Mouse (Mus musculus): ENCODE measurements around the gene Gpr68.

Gpr68 gene

GRCm38 (mm10) chr12:100909765-100910164 lies 1.8 kb upstream of the Gpr68 start:
- no peak for DNase-seq

GRCm38 (mm10) chr12:100908298-100909034 lies 468 bp upstream of the Gpr68 start:
- DNase-seq = no peak

- peak; percentile 35 for DNase-seq
Measured at GRCm38 (mm10) chr12:100906861-100907260, 1.1 kb downstream of the Gpr68 start.

GRCm38 (mm10) chr12:100903761-100904160 lies 4.2 kb downstream of the Gpr68 start:
- DNase-seq = peak; percentile 69

- DNase-seq = no peak
Measured at GRCm38 (mm10) chr12:100901386-100901785, 6.6 kb downstream of the Gpr68 start.

GRCm38 (mm10) chr12:100900901-100901300 lies 7.1 kb downstream of the Gpr68 start:
- DNase-seq = no peak

GRCm38 (mm10) chr12:100899111-100899640 lies 8.8 kb downstream of the Gpr68 start:
- peak; percentile 33 for DNase-seq

GRCm38 (mm10) chr12:100897736-100898650 lies 10.0 kb downstream of the Gpr68 start:
- no peak for DNase-seq

GRCm38 (mm10) chr12:100896661-100897060 lies 11.3 kb downstream of the Gpr68 start:
- no peak for DNase-seq

- peak; percentile 28 for DNase-seq
Measured at GRCm38 (mm10) chr12:100895504-100895903, 12.5 kb downstream of the Gpr68 start.

GRCm38 (mm10) chr12:100890548-100890947 lies 17.4 kb downstream of the Gpr68 start:
- DNase-seq = no peak

GRCm38 (mm10) chr12:100887801-100888258 lies 20.2 kb downstream of the Gpr68 start:
- peak; percentile 49 for DNase-seq

- DNase-seq = no peak
Measured at GRCm38 (mm10) chr12:100886877-100887276, 21.1 kb downstream of the Gpr68 start.

- no peak for DNase-seq
Measured at GRCm38 (mm10) chr12:100885585-100885984, 22.4 kb downstream of the Gpr68 start.

GRCm38 (mm10) chr12:100883168-100883567 lies 24.8 kb downstream of the Gpr68 start:
- no peak for DNase-seq

GRCm38 (mm10) chr12:100878556-100878955 lies 29.4 kb downstream of the Gpr68 start:
- DNase-seq = no peak

- DNase-seq = no peak
Measured at GRCm38 (mm10) chr12:100877936-100878335, 30.1 kb downstream of the Gpr68 start.

- DNase-seq = no peak
Measured at GRCm38 (mm10) chr12:100875960-100876359, 32.0 kb downstream of the Gpr68 start.

- no peak for DNase-seq
Measured at GRCm38 (mm10) chr12:100875553-100875952, 32.4 kb downstream of the Gpr68 start.

GRCm38 (mm10) chr12:100873612-100874011 lies 34.4 kb downstream of the Gpr68 start:
- DNase-seq = no peak

- no peak for DNase-seq
Measured at GRCm38 (mm10) chr12:100871841-100872240, 36.2 kb downstream of the Gpr68 start.

- DNase-seq = no peak
Measured at GRCm38 (mm10) chr12:100871234-100871633, 36.8 kb downstream of the Gpr68 start.

GRCm38 (mm10) chr12:100868049-100868622 lies 39.9 kb downstream of the Gpr68 start:
- no peak for DNase-seq

All from thymus, postnatal 14 days (tissue).